Mouse (Mus musculus) testis, adult 2 months (tissue): ENCODE data around the gene Mical3.

Experiments used
- CTCF ChIP-seq: fragments of 200-500 bp; IDR thresholded peaks from 2 replicates; pipeline ENCODE4 v1.5.1; 2012; ENCODE audit warnings: low read depth, mild to moderate bottlenecking, inconsistent platforms, low read length, moderate library complexity; ENCODE audit not compliant: control insufficient read depth, insufficient read depth, insufficient replicate concordance
- POLR2A ChIP-seq: fragments of 200-500 bp; IDR thresholded peaks from 2 replicates; pipeline ENCODE4 v1.6.1; 2012; ENCODE audit warnings: low read depth, mild to moderate bottlenecking, inconsistent platforms, low read length, moderate library complexity; ENCODE audit not compliant: control insufficient read depth

GRCm38 (mm10) chr6:120930450-120931306, 200.1 kb downstream of the Mical3 start:
- TF ChIP-seq CTCF (no peak), POLR2A (no peak)
